Mouse (Mus musculus) hematopoietic stem cell, adult 5-6 weeks (primary cell): ENCODE data around the gene Rhoh. TPM values are rescaled to one million over a fixed set of nuclear protein-coding genes. Genes with fewer than 3 reads are reported as not detected.

ENCODE experiments used
- ATAC-seq, 2 experiments: fragments of 125-278 bp in 1 of 2; replicated peaks in 1 of 2; 2 replicates each; pipeline ENCODE4 v1.8.0; 2016 to 2017; ENCODE audit warnings: inconsistent platforms in 2 of 2, mild to moderate bottlenecking in 2 of 2, moderate number of reproducible peaks in 2 of 2, low read depth in 1 of 2, moderate TSS enrichment in 1 of 2; ENCODE audit not compliant: low FRiP score in 2 of 2, poor library complexity in 2 of 2, severe bottlenecking in 2 of 2, insufficient read depth in 1 of 2, low TSS enrichment in 1 of 2
- total RNA-seq: library from RNA; stranded (forward); fragments of 172-1452, 232-1000 nt; gene quantifications from 2 replicates; pipeline ENCODE4 v1.2.3, GENCODE M21; 2017

Gene Rhoh
- total RNA-seq = 47.1 and 48.3 TPM in 2 replicates

DNA sequence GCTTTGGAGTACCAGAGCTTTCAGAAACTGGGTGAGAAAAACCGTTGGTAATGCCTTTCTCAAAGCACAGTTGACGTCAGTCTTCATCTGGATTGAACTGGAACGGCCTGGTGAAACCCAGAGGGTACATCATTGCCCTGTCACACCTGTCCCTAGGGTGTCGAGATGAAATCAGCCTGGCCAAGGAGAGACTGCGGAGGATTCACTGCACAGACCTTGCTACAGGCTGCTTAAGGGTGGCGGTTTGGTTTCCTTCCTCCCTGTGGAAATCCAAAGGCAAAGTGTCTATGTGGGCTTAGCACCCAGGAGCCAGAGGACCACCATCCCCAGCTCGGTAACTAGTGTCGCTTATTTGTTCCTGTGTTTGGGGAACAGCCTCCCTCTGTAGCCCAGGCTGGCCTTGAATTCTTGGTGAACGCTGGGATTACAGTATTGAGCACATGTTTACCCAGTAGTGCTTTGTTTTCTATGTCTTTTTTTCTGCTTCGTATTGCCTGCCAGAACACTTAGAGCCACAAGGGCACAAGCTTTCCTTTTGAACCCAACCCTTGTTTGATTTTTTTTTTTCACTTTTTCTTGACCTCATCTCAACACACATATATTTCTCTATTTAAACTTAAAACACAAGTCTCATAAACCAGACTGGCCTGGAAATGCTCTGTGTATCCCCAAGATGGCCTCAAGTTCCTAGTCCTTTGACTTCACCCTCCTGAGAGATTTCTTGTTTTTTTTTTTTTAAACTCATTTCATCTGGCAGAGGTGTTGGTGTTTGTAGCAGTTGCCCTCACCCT lies at the start of gene Rhoh:
TSS of gene Rhoh (plus strand) at position 60 of the 791 bp plus-strand sequence.
- no peak for ATAC-seq

GRCm38 (mm10) chr5:65823601-65824133 lies 37.3 kb upstream of the Rhoh start:
- peak; percentile 27 to 64; a peak in 2 of 4 replicates for ATAC-seq

GRCm38 (mm10) chr5:65826476-65826875 lies 34.5 kb upstream of the Rhoh start:
- no peak for ATAC-seq

- ATAC-seq = no peak
These were observed 33.9 kb upstream of the Rhoh start for GRCm38 (mm10) chr5:65827102-65827501.

DNA sequence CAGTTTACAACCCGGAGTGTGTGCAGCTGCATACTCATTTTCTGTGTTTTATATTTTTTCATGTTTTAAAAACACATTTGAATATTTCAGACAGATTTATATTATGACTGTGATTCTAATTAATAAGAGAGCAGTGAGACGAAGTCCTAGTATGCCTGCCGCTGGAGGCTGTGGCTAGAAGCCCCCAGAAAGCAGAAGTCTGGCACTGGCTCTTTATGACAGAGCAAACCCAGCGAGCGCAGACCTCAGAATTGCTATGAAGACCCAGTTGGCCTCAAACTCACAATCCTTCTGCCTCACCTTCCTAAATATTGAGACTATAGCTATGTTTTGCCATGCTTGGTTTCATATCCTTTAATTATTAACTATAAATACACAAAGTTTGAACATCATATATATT lies 32.8 kb upstream of the Rhoh start:
- peak; percentile 55 to 63 for ATAC-seq

DNA sequence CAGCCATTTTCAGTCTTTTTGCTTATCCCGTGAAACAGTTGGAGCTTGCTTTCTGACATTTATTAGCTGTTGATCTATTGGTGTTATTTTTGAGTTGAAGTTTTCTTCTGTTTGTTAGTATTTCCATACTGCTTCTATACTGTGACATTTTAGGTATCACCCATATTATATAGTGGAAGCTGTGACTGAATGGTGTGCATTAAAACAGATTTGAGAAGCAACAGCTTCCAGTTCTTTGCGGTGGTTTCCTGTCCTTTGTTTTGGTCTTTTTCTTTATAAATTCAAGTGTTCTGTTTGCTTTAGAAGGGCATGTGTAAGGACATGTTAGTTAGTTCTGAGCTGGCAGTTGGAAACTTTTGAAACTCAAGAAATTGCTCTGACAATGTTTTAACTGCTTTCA lies 32.0 kb upstream of the Rhoh start:
- no peak for ATAC-seq

DNA sequence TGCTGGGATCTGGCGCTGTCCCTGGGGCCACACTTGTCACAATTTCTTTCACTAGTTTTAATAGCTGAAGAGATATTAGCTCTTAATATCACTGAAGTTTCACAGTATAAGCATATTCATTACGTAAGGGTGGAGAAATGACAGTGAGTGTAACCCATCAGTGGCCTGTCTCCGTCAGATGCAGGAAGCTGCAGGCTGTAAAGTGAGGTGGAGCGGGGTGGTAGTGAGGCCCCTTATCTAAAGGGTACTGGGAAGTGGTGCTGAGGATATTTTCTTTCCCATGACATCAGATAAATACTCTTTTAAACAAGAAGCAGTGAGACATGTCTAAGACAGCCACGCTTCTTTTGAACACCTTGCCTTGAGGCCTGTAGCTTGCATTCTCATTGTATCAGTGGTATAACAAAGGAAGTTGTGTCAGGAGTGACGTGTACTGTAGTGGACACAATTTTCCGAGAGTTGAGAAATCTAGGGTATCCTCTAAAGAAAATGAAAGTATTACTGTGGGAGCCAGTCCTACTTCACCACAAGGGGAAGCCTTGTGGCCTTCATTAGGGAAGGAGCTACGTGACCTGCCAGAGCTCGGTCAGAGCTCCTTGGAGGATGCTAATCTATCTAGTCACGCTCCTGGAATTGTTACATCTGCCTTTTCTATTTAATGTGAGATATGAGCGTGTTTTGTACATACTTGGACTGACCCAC lies 28.9 kb upstream of the Rhoh start:
- ATAC-seq = peak; percentile 89 to 92

GRCm38 (mm10) chr5:65833092-65833491 lies 27.9 kb upstream of the Rhoh start:
- no peak for ATAC-seq

- ATAC-seq = no peak
These were observed 27.1 kb upstream of the Rhoh start for GRCm38 (mm10) chr5:65833766-65834498.

DNA sequence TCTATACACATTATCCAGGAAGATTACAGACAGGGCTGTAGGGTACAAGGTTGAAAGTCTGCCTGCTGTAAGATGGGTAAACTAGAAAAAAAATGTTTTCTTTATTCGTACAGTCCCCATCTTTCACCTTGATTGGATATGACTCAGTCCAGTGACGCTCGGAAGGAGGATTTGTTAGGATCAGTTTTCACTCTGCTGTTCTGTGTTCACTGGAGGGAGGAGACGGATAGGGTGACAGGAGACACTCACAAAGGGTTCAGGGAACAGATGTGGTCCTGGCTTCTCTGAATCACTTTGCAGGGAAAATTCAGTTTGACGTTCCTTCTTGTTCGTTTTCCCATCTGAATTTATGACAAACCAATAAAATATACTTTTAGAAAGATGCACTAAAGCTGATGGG lies 23.0 kb upstream of the Rhoh start:
- no peak for ATAC-seq

DNA sequence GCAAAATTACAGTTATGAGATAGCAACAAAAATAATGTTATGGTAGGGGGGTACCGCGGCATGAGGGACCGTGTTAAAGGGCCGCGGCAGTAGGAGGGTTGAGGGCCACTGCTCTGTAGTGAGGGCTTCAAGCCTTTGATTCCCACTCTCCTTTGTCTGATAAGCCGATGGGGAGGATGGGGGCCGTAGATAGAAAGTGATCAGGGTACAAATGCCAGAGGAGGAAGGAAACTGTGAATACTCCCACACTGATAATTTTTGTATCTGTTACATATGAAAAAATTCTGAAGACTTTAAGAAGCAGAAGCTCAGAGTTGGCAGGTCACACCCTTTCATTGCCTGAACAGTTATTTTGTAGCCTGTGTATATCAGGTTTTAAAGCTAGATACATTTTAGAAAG lies 18.1 kb upstream of the Rhoh start:
- no peak for ATAC-seq

- no peak for ATAC-seq
These were observed 14.5 kb upstream of the Rhoh start for GRCm38 (mm10) chr5:65846534-65846933.

- no peak for ATAC-seq
These were observed 14.1 kb upstream of the Rhoh start for GRCm38 (mm10) chr5:65846958-65847357.

- ATAC-seq = no peak
These were observed 13.4 kb upstream of the Rhoh start for GRCm38 (mm10) chr5:65847656-65848055.

DNA sequence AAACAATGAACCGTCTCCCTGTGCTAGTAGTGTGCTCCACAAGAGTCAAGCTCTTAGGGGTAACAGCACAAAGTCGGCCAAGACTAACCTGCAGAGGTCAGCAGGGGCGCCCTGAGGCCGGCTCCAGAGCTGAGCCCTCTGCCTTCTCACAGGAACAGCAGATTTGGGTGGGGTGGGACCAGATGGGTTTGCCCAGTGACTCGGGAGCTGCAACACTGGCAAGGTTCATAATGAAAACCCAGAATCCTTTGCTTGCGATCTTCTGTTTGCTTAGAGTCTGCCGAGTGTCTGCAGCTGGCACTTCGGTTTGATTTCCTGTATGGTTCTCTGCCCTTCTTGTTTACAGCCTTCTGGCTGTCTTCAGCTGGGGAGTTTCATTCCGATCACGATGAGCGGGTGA lies 10.2 kb upstream of the Rhoh start:
- no peak for ATAC-seq

- ATAC-seq = no peak
These were observed 6.2 kb upstream of the Rhoh start for GRCm38 (mm10) chr5:65854786-65855191.

DNA sequence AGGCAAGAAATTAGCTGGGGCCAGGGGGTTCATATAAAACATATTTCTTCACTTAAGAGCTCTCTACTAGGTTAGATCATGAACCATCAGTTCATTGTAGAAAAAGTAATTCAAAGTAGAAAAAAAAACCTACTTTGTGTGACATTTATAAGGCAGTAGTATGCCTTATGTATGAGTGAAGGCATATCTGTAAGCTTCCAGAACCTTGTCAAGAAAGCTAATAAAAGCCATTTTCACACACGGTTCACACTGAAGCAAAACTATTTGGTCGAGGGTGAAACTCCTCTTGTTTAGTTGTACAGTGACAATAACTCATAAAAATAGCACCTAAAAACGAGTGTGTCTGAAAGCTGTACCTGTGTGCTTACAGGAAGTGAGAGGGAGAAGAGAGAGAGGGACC lies 5.4 kb upstream of the Rhoh start:
- no peak for ATAC-seq
